Comparison of ENCODE assay signal across 16 mouse cellular contexts in genomic region chr11:109233627-109234026, GRCm38 (mm10).
"Had no signal": no experiment of that assay in that cellular context is flagged by ENCODE, and none has a peak within 500 bp of the region (broad histone marks: within the 10 kb centered on the region; RNA-seq: fewer than 3 reads in every experiment).

No protein-coding gene starts in this region.

- H3K4me2 ChIP-seq: kidney, embryonic 15.5 days; limb, embryonic 12.5 days; midbrain, embryonic 11.5 days; midbrain, embryonic 15.5 days; neural tube, embryonic 12.5 days; stomach, embryonic 15.5 days had no signal

- H3K36me3 ChIP-seq: kidney, embryonic 15.5 days; limb, embryonic 12.5 days; midbrain, embryonic 15.5 days; neural tube, embryonic 12.5 days; stomach, embryonic 15.5 days had no signal

- H3K27ac ChIP-seq: kidney, embryonic 15.5 days; limb, embryonic 12.5 days; midbrain, embryonic 15.5 days; neural tube, embryonic 12.5 days; stomach, embryonic 15.5 days had no signal

- H3K4me1 ChIP-seq: kidney, embryonic 15.5 days; neural tube, embryonic 12.5 days; stomach, embryonic 15.5 days had no signal

- H3K27me3 ChIP-seq: kidney, embryonic 15.5 days; midbrain, embryonic 15.5 days; neural tube, embryonic 12.5 days; stomach, embryonic 15.5 days had no signal

- H3K4me3 ChIP-seq: kidney, embryonic 15.5 days; limb, embryonic 12.5 days; megakaryocyte, embryonic 14.5 days; midbrain, embryonic 15.5 days; neural tube, embryonic 12.5 days; stomach, embryonic 15.5 days had no signal

- ATAC-seq: midbrain, embryonic 15.5 days had no signal

- H3K9me3 ChIP-seq: kidney, embryonic 15.5 days; limb, embryonic 12.5 days; megakaryocyte, embryonic 14.5 days; midbrain, embryonic 15.5 days; neural tube, embryonic 12.5 days; stomach, embryonic 15.5 days had no signal

- H3K9ac ChIP-seq: kidney, embryonic 15.5 days; limb, embryonic 12.5 days; midbrain, embryonic 15.5 days; neural tube, embryonic 12.5 days; stomach, embryonic 15.5 days had no signal

- DNase-seq: kidney, adult 11 months; kidney, postnatal 25 days; layer of hippocampus, adult 9-11 months; layer of hippocampus, postnatal 36 days; lung, adult 18-20 months; lung, postnatal 4 days; retina, postnatal 1 day; right cerebral cortex, postnatal 4 days; thymus, postnatal 36 days had no signal
